Mouse (Mus musculus): ENCODE data around the gene Olfr389.

Gene Olfr389

GRCm38 (mm10) chr11:73780613-73781012 is at the start of gene Olfr389:
Olfr389 (minus strand) TSS chr11:73780713.
- DNase-seq, result no peak

- no peak for DNase-seq
Measured at GRCm38 (mm10) chr11:73816949-73817348, 36.4 kb upstream of the Olfr389 start, which contains the start of gene Olfr392. Olfr392 (minus strand) TSS chr11:73817049.

GRCm38 (mm10) chr11:73802952-73803351 is 22.4 kb upstream of the Olfr389 start, which contains the start of gene Olfr391-ps:
Olfr391-ps (minus strand) TSS chr11:73803052.
- no peak for DNase-seq

- no peak for DNase-seq
Measured at GRCm38 (mm10) chr11:73782664-73783063, 2.2 kb upstream of the Olfr389 start, which contains the start of gene Olfr390. Olfr390 (plus strand) TSS chr11:73782964.

- DNase-seq, result no peak
Measured at GRCm38 (mm10) chr11:73759115-73759514, 21.4 kb downstream of the Olfr389 start.
